Mouse (Mus musculus): ENCODE results near the gene Rccd1.

The Rccd1 gene

DNA sequence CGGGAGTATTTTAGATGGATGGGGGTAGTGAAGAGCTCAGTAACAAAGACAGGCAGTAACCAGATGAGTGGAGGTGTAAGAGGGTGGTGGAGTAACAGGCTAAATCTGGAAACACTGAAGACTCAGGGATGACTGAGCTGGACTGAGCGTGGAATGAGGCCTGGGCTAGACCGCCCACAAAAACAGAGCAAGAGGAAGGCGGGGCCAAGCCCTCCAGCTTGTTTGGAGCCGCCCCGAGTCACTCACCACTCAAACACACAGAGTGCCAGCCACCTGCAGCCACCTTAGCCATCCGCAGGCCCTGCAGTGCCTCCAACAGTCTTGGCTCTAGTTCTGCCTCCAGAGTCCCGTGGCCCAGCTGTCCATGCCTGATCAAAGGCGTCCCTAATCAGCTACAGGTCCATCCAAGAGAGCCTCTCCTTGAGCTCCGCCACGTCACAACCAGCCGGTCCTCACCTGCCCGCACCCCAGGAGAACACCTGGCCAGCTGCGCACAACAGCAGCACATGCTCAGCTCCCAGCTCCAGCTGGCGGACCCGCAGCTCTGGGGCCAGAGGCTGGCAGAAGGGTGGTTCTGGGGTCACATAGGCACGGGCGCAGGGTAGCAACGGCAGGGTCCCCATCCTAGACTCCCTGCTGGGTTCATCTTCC lies 4.3 kb downstream of the Rccd1 start:
- in situ Hi-C loops (cut with MboI; ENCODE audit: low pct_unique_long_range_greater_than_20kb in 1 of 2, low sequenced_read_pairs in 2 of 2, unreplicated experiment in 1 of 2) = loop anchor here in 1 of 2 experiments (25.0 kb wide), 2 partner anchors 633 to 883 kb away; no protein-coding TSS in a partner anchor

DNA sequence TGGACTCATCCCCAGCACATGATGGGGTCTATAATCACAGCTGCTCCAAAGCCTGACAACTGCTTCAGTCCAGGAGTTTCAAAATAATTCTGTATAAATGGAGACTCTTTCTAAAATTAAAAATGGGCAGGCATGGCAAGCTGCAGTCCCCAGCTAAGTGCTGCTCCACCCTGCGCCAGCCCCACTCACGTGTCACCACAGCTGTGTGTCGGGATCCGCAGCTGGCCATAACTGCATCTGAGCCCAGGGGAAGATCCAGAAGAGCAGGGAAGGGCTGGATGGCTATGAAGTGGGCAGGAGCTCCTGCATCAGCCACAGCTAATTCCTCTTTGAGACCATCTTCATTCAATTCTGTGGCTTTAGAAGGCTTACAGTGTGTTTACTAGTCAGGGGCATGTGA lies 5.6 kb downstream of the Rccd1 start:
- in situ Hi-C loops (cut with MboI; ENCODE audit: low pct_unique_long_range_greater_than_20kb in 1 of 2, low sequenced_read_pairs in 2 of 2, unreplicated experiment in 1 of 2) = loop anchor here in 1 of 2 experiments (25.0 kb wide), 2 partner anchors 631 to 881 kb away; no protein-coding TSS in a partner anchor

DNA sequence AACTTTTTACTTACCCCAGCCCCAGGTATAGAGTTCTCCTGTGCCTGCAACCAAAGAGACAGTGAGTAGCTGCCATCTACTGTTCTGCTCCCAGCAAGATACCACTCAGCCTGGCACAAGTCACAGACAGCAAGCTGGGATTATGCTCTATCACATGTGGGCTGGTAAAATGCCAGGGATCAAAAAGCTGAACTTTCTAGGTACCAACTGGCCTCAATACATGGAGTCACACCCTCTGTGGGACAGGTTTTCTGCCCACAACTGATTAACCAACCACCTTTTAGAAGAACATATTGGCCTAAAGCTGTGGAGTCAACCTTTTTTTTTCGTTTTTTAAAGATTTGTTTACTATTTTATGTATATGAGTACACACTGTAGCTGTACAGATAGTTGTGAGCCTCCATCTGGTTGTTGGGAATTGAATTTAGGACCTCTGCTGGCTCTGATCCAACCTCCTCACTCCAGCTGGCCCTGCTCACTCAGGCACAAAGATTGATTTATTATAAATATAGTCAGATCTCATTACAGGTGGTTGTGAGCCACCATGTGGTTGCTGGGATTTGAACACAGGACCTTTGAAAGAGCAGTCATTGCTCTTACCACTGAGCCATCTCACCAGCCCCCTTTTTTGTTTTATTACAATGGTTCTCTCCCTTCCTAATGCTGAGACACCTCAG lies 6.7 kb downstream of the Rccd1 start:
- in situ Hi-C loops (cut with MboI; ENCODE audit: low pct_unique_long_range_greater_than_20kb in 1 of 2, low sequenced_read_pairs in 2 of 2, unreplicated experiment in 1 of 2) = loop anchor here in 1 of 2 experiments (25.0 kb wide), 2 partner anchors 630 to 880 kb away; no protein-coding TSS in a partner anchor

DNA sequence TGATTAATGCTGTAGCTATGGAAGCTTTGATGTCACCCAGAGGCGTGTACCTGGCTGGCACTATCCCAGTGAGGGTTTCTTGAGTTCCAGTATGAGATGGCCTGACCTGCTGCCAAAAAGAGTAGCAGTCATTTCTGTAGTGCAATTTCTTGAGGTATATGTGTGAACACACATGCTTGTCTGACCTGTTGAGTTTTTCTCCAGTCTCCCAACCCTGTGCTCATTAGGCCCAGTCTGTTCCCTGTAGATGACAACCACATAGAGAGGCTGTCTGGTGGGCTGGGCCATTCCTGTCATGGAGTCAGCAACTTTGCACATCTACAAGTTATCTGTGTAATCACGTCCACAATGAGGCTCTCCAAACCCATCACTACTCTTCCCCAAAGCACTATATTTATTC lies 8.5 kb downstream of the Rccd1 start:
- in situ Hi-C loops (cut with MboI; ENCODE audit: low pct_unique_long_range_greater_than_20kb in 1 of 2, low sequenced_read_pairs in 2 of 2, unreplicated experiment in 1 of 2) = loop anchor here in 1 of 2 experiments (25.0 kb wide), 2 partner anchors 628 to 878 kb away; no protein-coding TSS in a partner anchor

DNA sequence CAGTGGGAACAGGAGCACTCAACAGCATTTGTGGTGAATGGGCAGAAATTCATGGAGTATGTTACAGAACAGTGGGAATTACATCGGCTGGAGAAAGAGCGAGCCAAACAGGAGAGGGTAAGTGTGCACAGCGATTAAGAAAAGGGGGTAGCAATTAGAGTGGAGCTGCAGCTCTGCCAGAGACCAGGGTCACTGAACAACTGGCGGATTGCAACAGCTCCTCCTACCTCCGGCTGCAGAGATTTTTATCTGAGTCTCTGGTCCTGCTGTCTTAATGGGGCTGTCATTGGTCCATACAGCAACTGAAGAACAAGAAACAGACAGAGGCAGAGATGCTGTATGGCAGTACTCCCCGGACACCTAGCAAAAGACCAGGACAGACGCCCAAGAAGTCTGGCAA lies 13.5 kb downstream of the Rccd1 start:
- in situ Hi-C loops (cut with MboI; ENCODE audit: low pct_unique_long_range_greater_than_20kb in 1 of 2, low sequenced_read_pairs in 2 of 2, unreplicated experiment in 1 of 2) = loop anchor here in 1 of 2 experiments (25.0 kb wide), 2 partner anchors 623 to 873 kb away; no protein-coding TSS in a partner anchor

DNA sequence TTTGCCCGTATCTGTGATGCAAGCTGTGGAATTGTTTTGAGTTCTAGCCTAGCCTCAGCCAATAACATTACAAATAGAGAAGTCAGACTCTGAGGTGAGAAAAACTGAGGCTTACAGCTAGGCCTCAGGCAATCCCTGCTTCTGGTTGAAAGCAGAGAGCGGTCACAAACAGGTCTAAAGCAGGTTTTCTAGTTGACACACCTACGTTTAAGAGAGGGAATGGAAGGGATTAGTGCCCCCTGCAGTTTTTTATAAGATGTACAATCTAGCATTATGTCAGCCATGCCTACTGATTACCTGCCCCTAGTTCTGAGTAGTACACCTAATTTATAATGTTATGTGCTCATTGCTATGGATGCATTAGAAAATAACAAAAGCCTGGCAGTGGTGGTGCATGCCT lies 16.5 kb downstream of the Rccd1 start:
- in situ Hi-C loops (cut with MboI; ENCODE audit: low pct_unique_long_range_greater_than_20kb in 1 of 2, low sequenced_read_pairs in 2 of 2, unreplicated experiment in 1 of 2) = loop anchor here (10.0 to 25.0 kb wide), 3 partner anchors 620 to 870 kb away; no protein-coding TSS in a partner anchor

DNA sequence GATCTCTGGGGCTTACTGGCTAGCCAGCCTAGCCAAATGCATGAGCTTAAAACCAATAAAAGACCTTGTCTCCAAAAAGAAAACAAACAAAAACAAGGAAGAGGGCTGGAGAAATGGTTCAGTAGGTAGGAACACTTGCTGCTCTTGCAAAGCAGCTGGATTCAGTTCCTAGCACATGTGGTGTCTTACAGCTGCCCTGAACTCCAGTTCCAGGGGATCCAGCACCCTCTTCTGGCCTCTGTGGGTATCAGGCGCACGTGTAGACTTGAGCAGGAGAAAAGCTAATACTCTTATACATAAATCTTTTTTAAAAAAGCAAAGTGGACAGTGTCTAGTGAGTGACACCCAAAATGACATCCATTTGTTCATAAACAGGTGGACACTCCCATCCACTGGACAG lies 22.7 kb downstream of the Rccd1 start:
- in situ Hi-C loops (cut with MboI; ENCODE audit: low pct_unique_long_range_greater_than_20kb in 1 of 2, low sequenced_read_pairs in 2 of 2, unreplicated experiment in 1 of 2) = loop anchor here (10.0 to 25.0 kb wide), 3 partner anchors 614 to 864 kb away; no protein-coding TSS in a partner anchor

DNA sequence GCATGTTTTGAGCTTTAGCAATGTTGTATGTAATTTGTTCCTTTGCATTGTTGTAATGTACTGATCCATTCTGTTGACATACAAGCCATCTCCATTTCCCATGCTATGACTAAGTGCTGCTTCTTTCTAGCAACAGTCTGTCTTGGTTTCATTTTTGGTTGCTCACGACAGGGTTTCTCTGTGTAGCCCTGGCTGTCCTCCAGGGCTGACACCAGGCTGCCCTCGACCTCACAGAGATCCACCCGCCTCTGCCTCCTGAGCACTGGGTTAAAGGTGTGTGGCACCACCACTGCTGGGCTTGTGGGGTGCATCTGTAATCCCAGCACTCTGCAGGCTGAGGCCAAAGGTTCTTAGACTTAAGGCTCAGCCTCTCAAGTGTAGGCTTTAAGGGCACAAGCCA lies 24.7 kb downstream of the Rccd1 start:
- in situ Hi-C loops (cut with MboI; ENCODE audit: low pct_unique_long_range_greater_than_20kb in 1 of 2, low sequenced_read_pairs in 2 of 2, unreplicated experiment in 1 of 2) = no loop called here

DNA sequence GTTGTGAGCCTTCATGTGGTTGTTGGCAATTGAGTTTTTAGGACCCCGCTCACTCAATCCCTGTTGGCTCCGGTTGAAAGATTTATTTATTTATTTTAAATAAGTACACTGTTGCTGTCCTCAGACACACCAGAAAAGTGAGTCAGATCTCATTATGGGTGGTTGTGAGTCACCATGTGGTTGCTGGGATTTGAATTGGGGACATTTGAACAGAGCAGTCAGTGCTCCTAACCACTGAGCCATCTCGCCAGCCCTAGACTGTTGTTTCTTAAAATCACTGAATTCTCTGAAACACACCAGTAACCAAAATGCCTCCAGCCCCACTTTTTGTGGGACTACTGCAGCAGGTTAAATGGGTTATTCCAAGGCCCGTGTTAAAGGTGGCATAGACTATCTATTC lies 25.5 kb downstream of the Rccd1 start:
- in situ Hi-C loops (cut with MboI; ENCODE audit: low pct_unique_long_range_greater_than_20kb in 1 of 2, low sequenced_read_pairs in 2 of 2, unreplicated experiment in 1 of 2) = no loop called here

DNA sequence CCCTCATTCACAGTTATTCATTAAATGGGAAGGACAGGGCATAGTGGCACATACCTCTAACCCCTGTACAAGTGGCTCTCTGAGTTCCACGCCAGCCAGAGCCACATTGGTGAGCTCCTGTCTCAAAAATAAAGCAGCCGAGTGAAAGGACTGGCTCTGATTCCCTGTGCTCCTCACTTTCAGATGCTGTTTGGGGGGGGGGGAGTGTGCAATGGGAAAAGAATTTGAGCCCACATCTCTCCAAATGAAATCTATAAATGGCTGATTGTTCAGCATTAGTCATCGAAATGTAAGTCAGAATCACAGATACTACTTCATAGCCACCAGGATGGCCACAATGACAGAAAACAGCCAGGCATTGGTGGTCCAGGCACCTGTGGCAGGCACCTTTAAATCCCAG lies 27.2 kb downstream of the Rccd1 start:
- in situ Hi-C loops (cut with MboI; ENCODE audit: low pct_unique_long_range_greater_than_20kb in 1 of 2, low sequenced_read_pairs in 2 of 2, unreplicated experiment in 1 of 2) = no loop called here

DNA sequence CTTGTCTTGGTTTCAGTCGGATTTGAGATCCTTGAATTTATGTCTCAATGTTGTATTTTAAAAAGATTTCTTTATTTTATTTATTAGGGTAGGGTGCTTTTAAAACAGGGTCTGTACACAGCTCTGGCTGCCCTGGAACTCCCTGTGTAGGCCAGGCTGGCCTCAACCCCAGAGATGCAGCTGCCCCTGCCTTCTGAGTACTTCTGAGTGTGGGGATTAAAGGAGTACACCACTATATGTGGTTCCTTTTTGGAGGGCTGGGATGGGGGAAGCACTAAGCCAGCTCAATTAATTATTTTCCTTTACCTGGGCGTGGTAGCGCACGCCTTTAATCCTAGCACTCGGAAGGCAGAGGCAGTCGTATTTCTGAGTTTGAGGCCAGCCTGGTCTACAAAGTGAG lies 27.8 kb downstream of the Rccd1 start:
- in situ Hi-C loops (cut with MboI; ENCODE audit: low pct_unique_long_range_greater_than_20kb in 1 of 2, low sequenced_read_pairs in 2 of 2, unreplicated experiment in 1 of 2) = no loop called here

DNA sequence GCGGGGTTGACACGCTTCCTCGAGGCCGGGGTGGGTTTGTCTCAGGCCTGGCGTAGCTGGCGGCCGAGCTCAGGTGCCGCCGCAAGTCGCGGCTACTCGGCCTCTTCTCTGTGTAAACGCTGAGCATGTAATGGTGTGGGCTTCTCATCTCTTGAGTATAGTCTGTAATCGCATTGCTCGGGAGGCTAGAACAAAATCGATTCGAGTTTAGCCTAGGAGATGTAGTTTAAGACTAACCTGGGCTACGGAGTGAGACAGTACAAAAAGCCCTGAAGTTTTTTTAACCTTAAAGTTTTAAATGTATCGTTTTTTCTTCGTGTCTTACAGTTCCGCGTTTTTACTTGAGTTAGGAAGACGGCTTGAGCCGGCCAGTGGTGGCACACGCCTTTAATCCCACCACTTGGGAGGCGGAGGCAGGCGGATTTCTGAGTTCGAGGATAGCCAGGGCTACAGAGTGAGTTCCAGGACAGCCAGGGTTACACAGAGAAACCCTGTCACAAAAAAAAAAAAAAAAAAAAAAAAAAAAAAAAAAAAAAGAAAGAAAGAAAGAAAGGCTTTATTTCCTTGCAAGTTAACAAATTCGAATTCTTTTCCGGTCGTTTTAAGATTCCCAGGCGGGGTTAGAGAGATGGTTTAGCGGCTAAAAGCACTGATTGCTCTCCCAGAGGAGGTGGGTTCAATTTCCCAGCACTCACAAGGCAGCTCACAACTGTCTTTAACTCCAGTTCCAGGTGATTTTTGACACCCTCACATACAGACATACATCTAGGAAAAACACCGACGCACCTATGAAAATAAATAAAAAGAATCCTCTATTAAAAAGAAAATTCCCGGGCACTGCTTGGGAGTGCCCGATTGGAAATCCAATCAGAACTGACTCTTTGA lies 29.2 kb downstream of the Rccd1 start:
- in situ Hi-C loops (cut with MboI; ENCODE audit: low pct_unique_long_range_greater_than_20kb in 1 of 2, low sequenced_read_pairs in 2 of 2, unreplicated experiment in 1 of 2) = no loop called here

DNA sequence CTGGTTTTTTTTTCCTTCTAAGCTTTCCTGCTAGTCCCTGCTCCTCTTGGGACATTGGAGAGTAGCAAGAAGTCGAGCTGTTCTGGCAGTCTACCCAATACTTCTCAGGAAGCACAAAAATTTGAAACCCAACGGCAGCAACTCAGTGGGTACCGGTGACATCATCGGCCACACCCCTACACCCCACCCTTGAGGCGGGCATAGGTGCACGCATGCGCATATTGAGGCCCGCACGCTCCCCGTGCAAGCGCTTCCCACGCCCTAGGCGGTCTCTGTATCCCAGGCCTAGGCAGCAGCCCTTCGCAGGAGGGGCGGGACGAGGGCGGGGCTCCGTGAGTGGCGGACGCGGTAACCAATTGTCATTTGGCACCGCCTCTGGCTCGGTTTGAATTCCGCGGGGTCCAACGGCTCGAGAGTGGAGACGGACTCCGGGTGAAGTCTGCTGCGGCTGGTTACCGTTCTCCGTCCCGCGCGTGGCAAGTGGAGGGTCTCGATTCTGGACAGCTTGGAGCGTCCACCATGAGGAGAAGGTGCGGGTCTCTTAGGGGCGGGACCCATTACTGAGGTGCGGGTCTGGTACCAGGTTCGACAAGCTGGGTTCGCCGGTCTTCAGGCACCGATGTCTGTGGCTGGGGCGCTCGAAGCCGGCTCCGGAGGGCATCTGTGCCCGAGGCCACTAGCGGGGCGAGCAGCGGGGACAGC lies 30.0 kb downstream of the Rccd1 start, which contains the start of gene Prc1:
Gene Prc1, plus strand, starts transcription at position 389 of the 702 bp plus-strand sequence.
- in situ Hi-C loops (cut with MboI; ENCODE audit: low pct_unique_long_range_greater_than_20kb in 1 of 2, low sequenced_read_pairs in 2 of 2, unreplicated experiment in 1 of 2) = no loop called here

DNA sequence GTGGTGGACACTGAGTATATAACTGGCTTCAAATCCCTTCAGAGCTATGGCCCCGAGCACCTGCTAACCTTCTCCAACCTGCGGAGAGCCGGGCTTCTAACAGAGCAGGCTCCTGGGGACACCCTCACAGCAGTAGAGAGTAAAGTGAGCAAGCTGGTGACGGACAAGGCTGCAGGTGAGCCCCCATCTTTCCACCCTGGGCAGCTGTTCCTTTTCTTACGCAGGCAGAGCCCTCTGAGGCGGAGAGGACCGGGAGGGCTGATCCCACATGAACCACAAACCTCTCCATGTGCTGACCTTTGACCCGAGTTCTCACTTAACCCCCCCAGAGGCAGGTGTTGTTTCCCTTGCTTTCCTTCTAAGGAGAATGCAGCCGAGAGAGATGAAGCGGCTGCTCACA lies 36.5 kb downstream of the Rccd1 start:
- in situ Hi-C loops (cut with MboI; ENCODE audit: low pct_unique_long_range_greater_than_20kb in 1 of 2, low sequenced_read_pairs in 2 of 2, unreplicated experiment in 1 of 2) = no loop called here

DNA sequence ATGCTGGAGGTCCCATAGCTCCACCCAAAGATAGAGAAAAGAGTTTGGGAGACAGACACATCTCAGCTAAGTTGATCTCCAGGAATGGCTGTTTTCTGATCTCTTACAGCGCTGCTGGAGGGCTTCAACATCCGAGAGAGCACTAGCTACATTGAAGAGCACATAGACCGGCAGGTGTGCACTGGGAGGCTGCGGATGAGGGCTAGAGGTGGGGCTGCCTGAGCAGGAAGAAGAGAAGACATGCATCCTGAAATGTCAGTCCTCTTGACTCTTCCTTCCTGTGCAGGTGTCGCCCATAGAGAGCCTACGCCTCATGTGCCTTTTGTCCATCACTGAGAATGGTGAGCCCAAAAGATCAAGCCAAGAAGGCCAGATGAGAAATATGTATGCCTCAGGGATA lies 38.5 kb downstream of the Rccd1 start:
- in situ Hi-C loops (cut with MboI; ENCODE audit: low pct_unique_long_range_greater_than_20kb in 1 of 2, low sequenced_read_pairs in 2 of 2, unreplicated experiment in 1 of 2) = no loop called here

DNA sequence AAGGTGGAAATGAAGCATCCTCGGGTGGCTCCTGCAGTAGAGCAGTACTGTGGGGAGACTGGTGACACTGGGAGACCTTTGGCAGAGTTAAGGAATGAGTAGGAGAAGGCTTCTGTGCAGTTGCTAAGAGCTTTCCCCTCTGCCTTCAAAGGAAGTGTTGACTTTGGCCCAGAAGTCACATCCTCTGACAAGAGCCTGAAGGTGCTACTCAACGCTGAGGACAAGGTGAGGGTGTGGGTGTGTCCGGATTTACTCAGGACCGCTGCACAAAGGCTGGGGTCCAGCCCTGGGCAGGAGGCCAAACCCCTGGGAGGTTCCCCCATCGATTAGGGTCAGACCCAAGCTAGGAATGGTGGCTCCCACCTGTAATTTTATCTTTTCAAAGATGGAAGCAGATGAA lies 39.9 kb downstream of the Rccd1 start:
- in situ Hi-C loops (cut with MboI; ENCODE audit: low pct_unique_long_range_greater_than_20kb in 1 of 2, low sequenced_read_pairs in 2 of 2, unreplicated experiment in 1 of 2) = no loop called here

DNA sequence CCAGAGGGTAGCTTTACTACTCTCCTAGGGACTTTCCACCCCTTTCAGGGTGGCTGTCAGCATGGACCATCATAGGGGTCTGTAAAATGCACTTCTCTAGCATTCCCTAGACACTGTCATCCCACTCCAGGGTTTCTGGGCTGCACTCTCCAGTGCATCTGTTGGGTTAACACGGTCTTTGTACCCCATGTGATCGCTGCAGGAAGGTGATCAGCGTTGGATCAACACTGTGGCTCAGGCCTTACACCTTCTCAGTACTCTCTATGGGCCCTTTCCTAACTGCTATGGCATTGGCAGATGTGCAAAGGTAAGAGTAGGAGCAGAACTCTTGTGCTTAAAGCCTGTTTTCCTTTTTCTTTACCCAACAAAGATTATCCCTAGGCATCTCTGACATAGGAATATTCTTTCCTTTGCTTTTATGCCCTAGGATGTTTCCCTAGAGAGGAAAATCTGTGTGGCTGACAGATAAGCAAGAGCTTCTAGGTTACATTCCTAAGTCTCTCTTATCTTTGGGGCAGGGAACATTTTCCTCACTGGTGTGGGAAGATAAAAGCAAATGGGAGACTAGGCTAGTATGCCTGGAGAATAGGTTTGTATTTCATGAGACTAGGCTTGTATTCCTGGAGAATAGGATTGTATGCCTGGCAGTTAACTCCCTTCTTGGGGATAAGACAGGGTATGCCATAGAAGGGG lies 40.9 kb downstream of the Rccd1 start:
- in situ Hi-C loops (cut with MboI; ENCODE audit: low pct_unique_long_range_greater_than_20kb in 1 of 2, low sequenced_read_pairs in 2 of 2, unreplicated experiment in 1 of 2) = no loop called here

DNA sequence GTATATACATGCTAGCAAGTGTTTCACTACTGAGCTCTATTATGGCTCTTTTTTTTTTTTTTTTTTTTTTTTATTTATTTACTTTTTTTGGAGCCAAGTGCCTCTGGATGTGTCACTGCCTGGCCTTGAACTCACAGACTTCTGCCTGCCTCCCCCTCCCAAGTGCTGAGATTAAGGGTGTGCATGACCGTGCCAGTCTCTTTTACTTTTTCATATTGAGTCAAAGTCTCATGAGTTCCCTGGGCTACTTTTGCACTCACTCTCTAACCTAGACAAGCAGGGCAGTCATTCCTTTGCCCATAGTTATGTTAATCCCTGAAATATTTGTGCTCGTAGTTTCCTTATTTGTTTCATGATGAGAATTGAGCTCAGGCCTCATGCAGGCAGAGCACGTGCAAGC lies 42.6 kb downstream of the Rccd1 start:
- in situ Hi-C loops (cut with MboI; ENCODE audit: low pct_unique_long_range_greater_than_20kb in 1 of 2, low sequenced_read_pairs in 2 of 2, unreplicated experiment in 1 of 2) = no loop called here
